Mouse (Mus musculus) layer of hippocampus, adult 2 months (tissue): ENCODE results near the gene Mycl. TPM values are rescaled to one million over a fixed set of nuclear protein-coding genes. Genes with fewer than 3 reads are reported as not detected.

ENCODE experiments used
- DNase-seq, 2 experiments: peaks; one replicate each; pipeline ENCODE4 v3.0.0; 2022; ENCODE audit warnings: low spot score in 2 of 2
- H3K27ac ChIP-seq: fragments of 200-600 bp; 2 replicates; pipeline ENCODE4 v1.8.1; 2022
- H3K4me3 ChIP-seq: fragments of 200-600 bp; 2 replicates; pipeline ENCODE4 v1.8.1; 2022; ENCODE audit warnings: mild to moderate bottlenecking
- CTCF ChIP-seq: fragments of 200-600 bp; conservative IDR thresholded peaks from 2 replicates; pipeline ENCODE4 v1.8.1; 2022; ENCODE audit warnings: antibody characterized with exemption, mild to moderate bottlenecking, moderate library complexity
- total RNA-seq, 2 experiments: library from RNA; stranded (reverse); gene quantifications; 2 replicates each; pipeline ENCODE4 v1.2.3; 2021

Mycl gene
- total RNA-seq, 2 experiments from 2014 or later, result 31.8 to 32.4 TPM

- no peak overlapping the region for H3K4me3 ChIP-seq
- no peak for DNase-seq
- H3K27ac ChIP-seq, result peak overlapping the region; percentile 57; the same call in 1 of the 2 replicates
- TF ChIP-seq CTCF, result no peak
These were observed 49.4 kb downstream of the Mycl start for GRCm38 (mm10) chr4:123044842-123045241.

- Histone ChIP-seq H3K4me3 (no peak overlapping the region), H3K27ac (peak overlapping the region; percentile 46)
- no peak for DNase-seq
- no peak for TF ChIP-seq CTCF
These were observed 50.8 kb downstream of the Mycl start for GRCm38 (mm10) chr4:123046300-123046699.

GRCm38 (mm10) chr4:123050681-123051211, 55.3 kb downstream of the Mycl start:
- peak; percentile 51 for DNase-seq
- no peak for TF ChIP-seq CTCF
- no peak overlapping the region for H3K4me3 ChIP-seq
- H3K27ac ChIP-seq, result peak overlapping the region; percentile 36; the same call in 1 of the 2 replicates

Other genes with a start within 250 kb of the Mycl start
- 10 to 100 TPM; 84.6 to 88.1 TPM for gene Ppt1, start 159.4 kb upstream of the Mycl start, total RNA-seq
- 100 to 1,000 TPM; 296 to 316 TPM for gene Cap1, start 109.6 kb upstream of the Mycl start, total RNA-seq
- gene Mfsd2a, start 34.5 kb upstream of the Mycl start, total RNA-seq, result 10 to 100 TPM; 45.8 to 49.1 TPM
- gene Trit1, start 20.9 kb downstream of the Mycl start, total RNA-seq, result 10 to 100 TPM; 27.5 to 29.4 TPM
- gene Bmp8b, start 109.5 kb downstream of the Mycl start, total RNA-seq, result under 1 TPM; 0.20 to 0.29 TPM
- not detected for gene Oxct2b, start 120.6 kb downstream of the Mycl start, total RNA-seq
- gene Ppie, start 144.3 kb downstream of the Mycl start, total RNA-seq, result 10 to 100 TPM; 21.5 to 21.9 TPM
- gene Hpcal4, start 187.6 kb downstream of the Mycl start, total RNA-seq, result 100 to 1,000 TPM; 493 to 508 TPM
- gene Nt5c1a, start 205.9 kb downstream of the Mycl start, total RNA-seq, result 10 to 100 TPM; 14.5 to 15.2 TPM
- gene Heyl, start 237.9 kb downstream of the Mycl start, total RNA-seq, result 1 to 10 TPM; 3.1 to 3.3 TPM